21 mouse cellular contexts compared by ENCODE assay signal in the genomic region with DNA sequence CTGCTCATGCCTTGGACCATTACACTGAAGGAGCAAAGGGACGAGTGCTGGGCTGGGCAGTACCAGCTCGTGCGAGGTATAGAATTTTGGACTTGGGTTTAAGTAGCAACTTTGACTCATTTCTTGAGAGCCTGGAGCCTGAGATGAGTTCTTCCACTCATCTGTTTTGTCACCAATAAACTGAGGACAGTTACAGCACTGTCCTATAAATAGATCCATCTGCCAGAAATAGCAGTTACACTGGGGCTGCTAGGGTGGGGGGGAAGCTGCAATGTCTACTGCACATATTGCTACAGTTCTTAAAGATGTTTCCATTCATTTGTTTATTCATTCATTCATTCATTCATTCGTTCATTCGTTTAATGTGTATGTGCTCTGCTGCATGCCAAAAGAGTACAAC.
DNase-seq lines count a peak whose midpoint lies in the region; ATAC-seq and TF ChIP-seq lines count a peak whose summit lies in the region.
"Had no signal": no experiment of that assay in that cellular context is flagged by ENCODE, and none has a peak within 500 bp of the region (broad histone marks: within the 10 kb centered on the region; RNA-seq: fewer than 3 reads in every experiment).

No protein-coding gene starts in this region.

- H3K4me2 ChIP-seq in forebrain, postnatal 0 days (ENCODE audit: low read depth), result no peak overlapping the region
- no peak overlapping the region for H3K4me2 ChIP-seq in forebrain, embryonic 14.5 days (ENCODE audit: low read length)
- peak overlapping the region; percentile 13; the same call in 1 of the 2 replicates for H3K4me2 ChIP-seq in heart, embryonic 12.5 days
- peak overlapping the region; percentile 16; the same call in 1 of the 2 replicates for H3K4me2 ChIP-seq in heart, embryonic 16.5 days (ENCODE audit: low read depth, low read length)
- no peak overlapping the region for H3K4me2 ChIP-seq in lung, embryonic 16.5 days (ENCODE audit: low read depth, low read length)
- H3K4me2 ChIP-seq: forebrain, embryonic 15.5 days; hindbrain, embryonic 14.5 days; intestine, embryonic 15.5 days had no signal

- no peaks in the 10 kb centered on the region for H3K27me3 ChIP-seq in forebrain, postnatal 0 days (ENCODE audit: insufficient read depth, low read length)
- H3K27me3 ChIP-seq in forebrain, embryonic 14.5 days (replicated peaks; ENCODE audit: control insufficient read depth, insufficient read depth, low read length), result no peaks in the 10 kb centered on the region
- no peaks in the 10 kb centered on the region for H3K27me3 ChIP-seq in heart, embryonic 12.5 days (replicated peaks)
- H3K27me3 ChIP-seq in heart, embryonic 16.5 days (ENCODE audit: control insufficient read depth, insufficient read depth, low read length), result no peaks in the 10 kb centered on the region
- no peaks in the 10 kb centered on the region for H3K27me3 ChIP-seq in lung, embryonic 16.5 days (ENCODE audit: control insufficient read depth, insufficient read depth, low read depth, low read length)
- H3K27me3 ChIP-seq: forebrain, embryonic 15.5 days; intestine, embryonic 15.5 days had no signal

- peak; percentile 47 for ATAC-seq in forebrain, postnatal 0 days
- ATAC-seq in forebrain, embryonic 14.5 days, result no peak
- ATAC-seq in heart, embryonic 12.5 days (ENCODE audit: insufficient number of reproducible peaks, low FRiP score), result no peak
- ATAC-seq in heart, embryonic 16.5 days (replicated peaks; ENCODE audit: extremely low read depth, insufficient read depth, low FRiP score), result no peak
- peak; percentile 41 for ATAC-seq in lung, embryonic 16.5 days (ENCODE audit: low read depth)
- ATAC-seq: forebrain, embryonic 15.5 days; intestine, embryonic 15.5 days had no signal

- 92% methylated on average over 5 of the region's 5 CpGs for WGBS in forebrain, postnatal 0 days
- 96% methylated on average over 5 of the region's 5 CpGs for WGBS in forebrain, embryonic 14.5 days
- 70% methylated on average over 5 of the region's 5 CpGs for WGBS in heart, embryonic 12.5 days
- WGBS in heart, embryonic 16.5 days, result 59% methylated on average over 5 of the region's 5 CpGs
- 81% methylated on average over 5 of the region's 5 CpGs for WGBS in lung, embryonic 16.5 days

- TF ChIP-seq CTCF in forebrain, postnatal 0 days (IDR thresholded peaks at IDR 0.05; ENCODE audit: low read depth), result no peak

- H3K9ac ChIP-seq in forebrain, postnatal 0 days, result no peak overlapping the region
- H3K9ac ChIP-seq in forebrain, embryonic 14.5 days (ENCODE audit: low read length), result no peak overlapping the region
- H3K9ac ChIP-seq in heart, embryonic 12.5 days, result no peak overlapping the region
- H3K9ac ChIP-seq in heart, embryonic 16.5 days (ENCODE audit: low read length), result no peak overlapping the region
- no peak overlapping the region for H3K9ac ChIP-seq in lung, embryonic 16.5 days (ENCODE audit: low read length)
- H3K9ac ChIP-seq: forebrain, embryonic 15.5 days; hindbrain, embryonic 14.5 days; intestine, embryonic 15.5 days had no signal

- no peaks in the 10 kb centered on the region for H3K9me3 ChIP-seq in forebrain, postnatal 0 days (ENCODE audit: low read length)
- H3K9me3 ChIP-seq in forebrain, embryonic 14.5 days (replicated peaks; ENCODE audit: control insufficient read depth, low read length), result no peaks in the 10 kb centered on the region
- H3K9me3 ChIP-seq in heart, embryonic 12.5 days (replicated peaks), result no peaks in the 10 kb centered on the region
- H3K9me3 ChIP-seq in heart, embryonic 16.5 days (replicated peaks; ENCODE audit: control insufficient read depth, low read length), result no peaks in the 10 kb centered on the region
- no peaks in the 10 kb centered on the region for H3K9me3 ChIP-seq in lung, embryonic 16.5 days (ENCODE audit: control insufficient read depth, low read length)
- H3K9me3 ChIP-seq: forebrain, embryonic 10.5 days; forebrain, embryonic 15.5 days; hindbrain, embryonic 10.5 days; intestine, embryonic 15.5 days had no signal

- no peaks in the 10 kb centered on the region for H3K36me3 ChIP-seq in forebrain, postnatal 0 days (ENCODE audit: insufficient read depth)
- H3K36me3 ChIP-seq in forebrain, embryonic 14.5 days (ENCODE audit: control insufficient read depth, insufficient read depth, low read length), result no peaks in the 10 kb centered on the region
- H3K36me3 ChIP-seq in heart, embryonic 12.5 days, result no peaks in the 10 kb centered on the region
- H3K36me3 ChIP-seq in heart, embryonic 16.5 days (ENCODE audit: control insufficient read depth, insufficient read depth), result no peaks in the 10 kb centered on the region
- no peaks in the 10 kb centered on the region for H3K36me3 ChIP-seq in lung, embryonic 16.5 days (ENCODE audit: control insufficient read depth, insufficient read depth, low read length)
- H3K36me3 ChIP-seq: forebrain, embryonic 10.5 days; forebrain, embryonic 15.5 days; hindbrain, embryonic 10.5 days; intestine, embryonic 15.5 days had no signal

- H3K4me1 ChIP-seq in forebrain, postnatal 0 days (ENCODE audit: insufficient read depth), result no peaks in the 10 kb centered on the region
- H3K4me1 ChIP-seq in forebrain, embryonic 14.5 days (ENCODE audit: control insufficient read depth, insufficient read depth, low read length), result 0 out of 2 replicates have a peak, but pooled peaks cover 3% of the 10 kb centered on the region
- peaks cover 24% of the 10 kb centered on the region for H3K4me1 ChIP-seq in heart, embryonic 12.5 days (replicated peaks)
- H3K4me1 ChIP-seq in heart, embryonic 16.5 days (ENCODE audit: control insufficient read depth, insufficient read depth, low read length), result peaks cover 11% of the 10 kb centered on the region
- peaks cover 14% of the 10 kb centered on the region for H3K4me1 ChIP-seq in lung, embryonic 16.5 days (replicated peaks; ENCODE audit: control insufficient read depth, insufficient read depth, low read length)
- H3K4me1 ChIP-seq: forebrain, embryonic 15.5 days; intestine, embryonic 15.5 days had no signal

- H3K27ac ChIP-seq in forebrain, postnatal 0 days (ENCODE audit: low read depth, low read length), result no peak overlapping the region
- H3K27ac ChIP-seq in forebrain, embryonic 14.5 days (ENCODE audit: low read depth, low read length), result no peak overlapping the region
- H3K27ac ChIP-seq in heart, embryonic 12.5 days (ENCODE audit: poor library complexity, severe bottlenecking), result peak overlapping the region; percentile 59
- 0 out of 2 replicates have a peak overlapping the region, but pooled peaks have one; percentile 9 for H3K27ac ChIP-seq in heart, embryonic 16.5 days (ENCODE audit: low read length)
- H3K27ac ChIP-seq in lung, embryonic 16.5 days (ENCODE audit: low read length), result peak overlapping the region; percentile 12; the same call in 1 of the 2 replicates
- H3K27ac ChIP-seq: forebrain, embryonic 10.5 days; forebrain, embryonic 15.5 days; gastrocnemius, adult 2 months; hindbrain, embryonic 10.5 days; hindbrain, embryonic 14.5 days; intestine, embryonic 15.5 days had no signal

- intact Hi-C loops in heart, postnatal 10 days (cut with DNase I), result no loop called here

- H3K4me3 ChIP-seq in forebrain, postnatal 0 days (ENCODE audit: low read depth, low read length), result no peak overlapping the region
- no peak overlapping the region for H3K4me3 ChIP-seq in forebrain, embryonic 14.5 days (ENCODE audit: low read depth, low read length)
- no peak overlapping the region for H3K4me3 ChIP-seq in heart, embryonic 12.5 days
- no peak overlapping the region for H3K4me3 ChIP-seq in heart, embryonic 16.5 days (ENCODE audit: low read length)
- no peak overlapping the region for H3K4me3 ChIP-seq in lung, embryonic 16.5 days (ENCODE audit: low read length)
- H3K4me3 ChIP-seq: erythroblast, embryonic 14.5 days; forebrain, embryonic 10.5 days; forebrain, embryonic 15.5 days; gastrocnemius, adult 2 months; hindbrain, embryonic 10.5 days; intestine, embryonic 15.5 days had no signal

- no peak for DNase-seq in forebrain, postnatal 0 days
- no peak for DNase-seq in forebrain, embryonic 14.5 days (ENCODE audit: low spot score)
- DNase-seq in heart, postnatal 10 days, result no peak
- DNase-seq in heart, adult 18-20 months, result no peak
- DNase-seq in lung, postnatal 4 days, result no peak
- DNase-seq: adrenal gland, postnatal 14 days; cerebellum, adult 18-20 months; cerebellum, adult 9-11 months; cerebellum, postnatal 36 days; gastrocnemius, adult 2 months; gastrocnemius, postnatal 25 days; kidney, adult 18-20 months had no signal

Comparison
In these comparisons a context has a peak if more than half of its experiments do, and no peak if none do; other contexts are left out.
1. ATAC-seq: peak in forebrain, postnatal 0 days (single experiment) and lung, embryonic 16.5 days (single experiment); none in forebrain, embryonic 14.5 days (single experiment), heart, embryonic 12.5 days (single experiment) and heart, embryonic 16.5 days (single experiment).
2. H3K27ac ChIP-seq: peak in heart, embryonic 12.5 days (single experiment), heart, embryonic 16.5 days (single experiment) and lung, embryonic 16.5 days (single experiment); none in forebrain, postnatal 0 days (single experiment) and forebrain, embryonic 14.5 days (single experiment).
3. H3K4me2 ChIP-seq: peak in heart, embryonic 12.5 days (single experiment) and heart, embryonic 16.5 days (single experiment); none in forebrain, postnatal 0 days (single experiment), forebrain, embryonic 14.5 days (single experiment) and lung, embryonic 16.5 days (single experiment).